Mouse (Mus musculus): Measurements from ENCODE around the gene Gm9922. TPM values are rescaled to one million over a fixed set of nuclear protein-coding genes. Genes with fewer than 3 reads are reported as not detected.
A peak's percentile ranks its signal among the peaks of the same experiment; 100 is the strongest.

Gene Gm9922
- polyA plus RNA-seq (2015; fragmentation: Nextera tagmentation; extraction: Ambion mirVana): 1.1 and 1.8 TPM in 2 replicates

- Histone ChIP-seq H3K4me1 (0 out of 2 replicates have a peak, but pooled peaks cover 8% of the 10 kb centered on the region), H3K27ac (no peak within 1 kb of the TSS), H3K36me3 (no peaks in the 10 kb centered on the region), H3K4me3 (replicated peaks) (peak within 1 kb of the TSS; percentile 64), H3K9me3 (no peaks in the 10 kb centered on the region), H3K9ac (peak within 1 kb of the TSS; percentile 33), H3K27me3 (replicated peaks) (0 out of 2 replicates have a peak, but pooled peaks cover 5% of the 10 kb centered on the region), H3K4me2 (peak within 1 kb of the TSS; percentile 99)
- WGBS: under 1% methylated on average over 51 of the region's 51 CpGs
- peak; percentile 87 for ATAC-seq (ENCODE audit: insufficient read depth, low FRiP score, low read depth)
These were observed at the start of gene Gm9922, which contains the start of gene Lmo7 for GRCm38 (mm10) chr14:101729237-101729971. Gm9922 (minus strand) TSS chr14:101729814. Lmo7 (plus strand) TSS chr14:101729957.

- Histone ChIP-seq H3K4me2 (no peak overlapping the region), H3K36me3 (no peaks in the 10 kb centered on the region), H3K27ac (no peak overlapping the region), H3K4me3 (replicated peaks) (no peak overlapping the region), H3K9me3 (no peaks in the 10 kb centered on the region), H3K9ac (no peak overlapping the region), H3K27me3 (replicated peaks) (no peaks in the 10 kb centered on the region), H3K4me1 (no peaks in the 10 kb centered on the region; the same call in 1 of the 2 replicates)
- WGBS: 92% methylated on average over 3 of the region's 3 CpGs
- no peak for ATAC-seq (ENCODE audit: insufficient read depth, low FRiP score, low read depth)
These were observed 48.8 kb upstream of the Gm9922 start for GRCm38 (mm10) chr14:101778426-101778825.

DNA sequence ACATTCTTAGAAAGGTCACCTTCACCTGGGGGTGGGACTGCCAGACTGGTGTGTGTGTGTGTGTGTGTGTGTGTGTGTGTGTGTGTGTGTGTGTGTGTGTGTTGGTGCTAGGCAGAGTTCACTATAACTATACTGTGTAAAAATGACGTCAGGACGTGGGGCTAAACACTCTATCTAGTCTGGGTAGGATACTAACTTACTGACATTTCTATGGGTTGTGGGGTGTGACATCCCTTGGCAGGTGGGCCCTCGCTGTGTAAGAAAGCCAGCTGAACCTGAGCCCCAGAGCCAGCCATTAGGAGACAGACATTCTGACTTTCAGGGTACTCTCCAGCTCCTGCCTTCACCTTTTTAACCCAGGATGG, 47.5 kb upstream of the Gm9922 start:
- ATAC-seq (ENCODE audit: insufficient read depth, low FRiP score, low read depth): no peak
- Histone ChIP-seq H3K27me3 (replicated peaks) (no peaks in the 10 kb centered on the region), H3K27ac (no peak overlapping the region), H3K36me3 (no peaks in the 10 kb centered on the region), H3K4me3 (replicated peaks) (no peak overlapping the region), H3K4me1 (no peaks in the 10 kb centered on the region; the same call in 1 of the 2 replicates), H3K9me3 (no peaks in the 10 kb centered on the region), H3K9ac (no peak overlapping the region), H3K4me2 (no peak overlapping the region)
- WGBS: 47% methylated on average over 3 of the region's 3 CpGs

DNA sequence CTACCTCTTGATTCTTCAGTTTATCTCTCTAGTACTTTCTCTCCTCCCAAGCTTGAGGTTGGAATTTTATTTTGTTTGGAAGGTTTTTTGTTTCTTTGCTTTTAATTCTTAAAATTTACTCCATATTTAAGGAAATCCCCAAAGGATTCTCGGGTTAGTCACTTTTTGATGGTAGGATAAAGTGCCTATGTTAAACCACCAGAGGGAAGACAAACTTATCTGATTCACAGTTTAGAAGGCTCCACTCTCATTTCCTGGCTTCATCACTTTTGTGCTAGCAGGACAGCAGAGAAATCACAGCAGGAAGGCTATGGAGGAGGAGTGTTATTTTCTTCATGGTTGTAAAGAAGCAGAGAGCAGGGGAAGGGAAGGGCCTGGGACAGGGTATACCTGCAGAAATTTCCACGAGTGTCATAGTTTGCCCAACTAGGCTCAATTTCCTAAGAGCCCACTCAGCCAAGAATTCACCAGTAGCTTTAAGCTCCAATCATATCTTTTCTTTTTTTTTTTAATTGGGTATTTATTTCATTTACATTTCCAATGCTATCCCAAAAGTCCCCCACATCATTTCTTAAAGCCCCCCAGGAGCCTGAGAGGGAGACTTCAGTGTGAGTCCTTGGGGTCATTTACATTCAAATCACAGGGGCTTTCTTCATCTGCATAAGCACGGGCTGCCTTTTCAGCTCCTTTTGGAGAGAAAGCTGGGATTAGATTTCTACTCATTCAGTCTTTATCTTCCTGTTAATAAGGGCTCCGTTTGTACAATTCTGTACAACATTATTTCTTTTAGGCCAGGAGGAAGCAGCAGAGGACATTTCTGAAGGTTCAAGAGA, 46.9 kb upstream of the Gm9922 start:
- Histone ChIP-seq H3K9me3 (no peaks in the 10 kb centered on the region), H3K36me3 (no peaks in the 10 kb centered on the region), H3K4me1 (no peaks in the 10 kb centered on the region; the same call in 1 of the 2 replicates), H3K4me2 (no peak overlapping the region), H3K27ac (no peak overlapping the region), H3K4me3 (replicated peaks) (no peak overlapping the region), H3K9ac (no peak overlapping the region), H3K27me3 (replicated peaks) (no peaks in the 10 kb centered on the region)
- 34% methylated on average over 4 of the region's 4 CpGs for WGBS
- ATAC-seq (ENCODE audit: insufficient read depth, low FRiP score, low read depth): no peak

GRCm38 (mm10) chr14:101774631-101775030, 45.0 kb upstream of the Gm9922 start:
- no peak overlapping the region for H3K4me3 ChIP-seq (replicated peaks)
- ATAC-seq (ENCODE audit: insufficient read depth, low FRiP score, low read depth): no peak
- no peaks in the 10 kb centered on the region for H3K36me3 ChIP-seq
- WGBS: 45% methylated on average over 4 of the region's 4 CpGs
- no peak overlapping the region for H3K9ac ChIP-seq
- H3K27ac ChIP-seq: no peak overlapping the region
- H3K27me3 ChIP-seq (replicated peaks): no peaks in the 10 kb centered on the region
- H3K9me3 ChIP-seq: no peaks in the 10 kb centered on the region
- no peaks in the 10 kb centered on the region for H3K4me1 ChIP-seq
- no peak overlapping the region for H3K4me2 ChIP-seq

DNA sequence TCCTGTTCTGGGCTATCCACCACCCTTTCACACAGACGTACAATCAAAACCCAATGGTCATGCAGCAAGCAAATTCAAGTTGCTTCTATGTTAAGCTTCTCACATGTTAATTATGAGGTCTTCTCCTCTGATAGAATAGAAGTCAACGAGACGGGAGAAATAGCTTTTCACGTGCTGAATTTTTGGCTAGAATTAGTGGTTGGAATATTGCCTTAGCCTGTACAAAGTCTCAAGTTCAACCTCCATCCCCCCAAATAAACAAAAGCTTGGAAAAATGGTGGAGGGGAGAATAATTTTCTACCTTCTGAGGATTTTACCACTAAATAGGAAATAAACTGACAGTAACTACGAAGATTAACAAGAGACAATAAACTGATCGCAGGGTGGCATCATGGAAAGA, 42.1 kb upstream of the Gm9922 start:
- Histone ChIP-seq H3K9ac (no peak overlapping the region), H3K27ac (no peak overlapping the region), H3K9me3 (no peaks in the 10 kb centered on the region), H3K36me3 (no peaks in the 10 kb centered on the region), H3K4me2 (no peak overlapping the region), H3K27me3 (replicated peaks) (no peaks in the 10 kb centered on the region), H3K4me3 (replicated peaks) (no peak overlapping the region), H3K4me1 (no peaks in the 10 kb centered on the region)
- ATAC-seq (ENCODE audit: insufficient read depth, low FRiP score, low read depth): no peak
- 94% methylated on average over 6 of the region's 6 CpGs for WGBS

DNA sequence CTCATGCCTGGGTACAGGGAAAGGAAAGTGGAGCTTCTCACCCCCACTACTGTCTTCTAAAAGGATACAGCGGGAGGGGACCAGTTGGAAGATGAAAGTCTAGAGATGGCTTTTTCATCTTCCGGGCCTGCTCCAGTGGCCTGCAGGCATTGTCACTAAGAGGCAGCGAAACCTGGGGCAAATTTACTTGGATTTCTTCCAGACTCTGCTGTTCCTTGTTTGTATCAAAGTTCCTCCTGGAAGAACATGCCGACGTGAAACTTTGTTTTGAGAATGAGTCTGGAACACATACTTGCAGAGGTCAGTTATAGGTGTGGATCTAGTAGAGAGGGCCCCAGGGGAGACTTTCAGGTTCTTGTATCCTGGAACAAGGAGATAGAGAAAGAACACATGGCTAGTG, 41.7 kb upstream of the Gm9922 start:
- Histone ChIP-seq H3K9me3 (no peaks in the 10 kb centered on the region), H3K4me1 (no peaks in the 10 kb centered on the region), H3K27me3 (replicated peaks) (no peaks in the 10 kb centered on the region), H3K4me3 (replicated peaks) (no peak overlapping the region), H3K36me3 (no peaks in the 10 kb centered on the region), H3K9ac (no peak overlapping the region), H3K27ac (no peak overlapping the region), H3K4me2 (no peak overlapping the region)
- no peak for ATAC-seq (ENCODE audit: insufficient read depth, low FRiP score, low read depth)
- 83% methylated on average over 5 of the region's 5 CpGs for WGBS

DNA sequence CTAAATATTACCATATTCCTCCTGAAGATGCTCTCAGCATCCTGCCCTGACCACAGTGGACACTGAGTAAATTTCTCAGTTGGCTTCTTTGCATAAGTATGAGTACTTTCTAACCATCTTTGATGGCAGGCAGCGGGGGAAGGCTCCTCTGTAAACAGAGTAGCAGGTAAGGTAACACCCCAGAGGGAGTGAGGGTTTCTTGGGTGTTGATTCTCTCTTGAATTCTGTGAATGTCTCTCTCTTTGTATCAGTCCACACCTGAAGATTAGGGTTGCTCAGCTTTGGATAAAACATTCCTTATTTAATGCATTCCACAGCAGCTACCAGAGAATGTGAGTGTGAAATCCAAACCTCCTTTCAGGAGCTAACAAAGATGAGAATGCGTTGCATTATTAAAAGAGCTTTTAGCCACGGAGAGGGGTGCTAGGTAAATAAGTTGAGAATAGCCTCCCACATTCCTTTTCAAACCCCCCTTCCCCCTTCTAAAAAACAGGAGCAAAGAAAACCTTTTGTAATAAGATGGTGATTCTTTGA, 34.2 kb upstream of the Gm9922 start:
- Histone ChIP-seq H3K4me2 (no peak overlapping the region), H3K4me1 (no peaks in the 10 kb centered on the region), H3K27me3 (replicated peaks) (no peaks in the 10 kb centered on the region), H3K27ac (no peak overlapping the region), H3K4me3 (replicated peaks) (no peak overlapping the region), H3K9me3 (no peaks in the 10 kb centered on the region), H3K36me3 (no peaks in the 10 kb centered on the region), H3K9ac (no peak overlapping the region)
- no peak for ATAC-seq (ENCODE audit: insufficient read depth, low FRiP score, low read depth)
- 33% methylated on average over 3 of the region's 3 CpGs for WGBS

DNA sequence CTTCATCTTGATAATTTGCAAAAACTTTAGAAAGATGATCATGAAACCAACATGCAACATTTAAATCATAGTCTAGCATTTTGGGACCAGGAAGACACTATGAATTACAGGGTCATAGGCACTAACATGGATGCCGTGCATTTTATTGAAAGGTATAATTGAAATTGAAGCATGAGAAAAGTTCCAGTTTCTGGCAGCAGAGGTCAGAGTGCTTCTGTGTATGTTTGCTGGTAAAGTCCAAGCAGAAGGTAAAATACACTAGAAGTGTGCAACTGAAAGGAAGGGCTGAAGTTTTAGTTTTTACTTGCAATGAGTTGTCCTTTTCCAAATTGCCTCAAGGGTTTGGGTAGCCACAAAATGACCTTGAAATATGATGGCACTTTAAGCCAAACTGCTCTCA, 32.7 kb upstream of the Gm9922 start:
- H3K4me2 ChIP-seq: no peak overlapping the region
- no peaks in the 10 kb centered on the region for H3K27me3 ChIP-seq (replicated peaks)
- H3K4me1 ChIP-seq: no peaks in the 10 kb centered on the region
- WGBS: 39% methylated on average over 1 of the region's 1 CpGs
- no peak overlapping the region for H3K4me3 ChIP-seq (replicated peaks)
- no peak for ATAC-seq (ENCODE audit: insufficient read depth, low FRiP score, low read depth)
- no peaks in the 10 kb centered on the region for H3K9me3 ChIP-seq
- H3K36me3 ChIP-seq: no peaks in the 10 kb centered on the region
- no peak overlapping the region for H3K27ac ChIP-seq
- no peak overlapping the region for H3K9ac ChIP-seq

GRCm38 (mm10) chr14:101755425-101755824, 25.8 kb upstream of the Gm9922 start:
- H3K36me3 ChIP-seq: no peaks in the 10 kb centered on the region
- no peak overlapping the region for H3K9ac ChIP-seq
- no peak overlapping the region for H3K4me3 ChIP-seq (replicated peaks)
- H3K4me2 ChIP-seq: no peak overlapping the region
- no peaks in the 10 kb centered on the region for H3K27me3 ChIP-seq (replicated peaks)
- H3K27ac ChIP-seq: no peak overlapping the region
- ATAC-seq (ENCODE audit: insufficient read depth, low FRiP score, low read depth): no peak
- no peaks in the 10 kb centered on the region for H3K4me1 ChIP-seq
- WGBS: 53% methylated on average over 4 of the region's 4 CpGs
- H3K9me3 ChIP-seq: no peaks in the 10 kb centered on the region

DNA sequence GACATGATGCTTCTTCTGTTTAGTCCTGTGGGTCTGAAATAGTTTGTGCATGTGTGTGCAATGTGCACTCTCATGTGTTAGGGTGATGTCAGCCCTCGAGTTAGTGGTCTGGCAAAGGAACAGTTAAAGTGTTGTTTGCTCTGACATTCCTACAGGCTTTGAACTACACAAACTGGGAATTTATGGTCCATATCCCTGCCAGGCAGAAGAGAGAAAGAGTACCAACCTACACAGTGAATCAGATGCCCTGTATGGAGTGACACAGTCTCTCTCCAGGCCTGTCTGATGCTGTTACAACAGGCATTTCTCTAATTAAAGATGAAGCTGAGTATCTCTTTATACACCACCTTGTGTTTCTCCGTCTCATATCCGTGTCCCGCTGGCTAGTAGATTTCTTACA, 21.3 kb upstream of the Gm9922 start:
- WGBS: 78% methylated on average over 4 of the region's 4 CpGs
- no peak for ATAC-seq (ENCODE audit: insufficient read depth, low FRiP score, low read depth)
- H3K27me3 ChIP-seq (replicated peaks): no peaks in the 10 kb centered on the region

GRCm38 (mm10) chr14:101748436-101748835, 18.8 kb upstream of the Gm9922 start:
- ATAC-seq (ENCODE audit: insufficient read depth, low FRiP score, low read depth): no peak
- Histone ChIP-seq H3K9me3 (no peaks in the 10 kb centered on the region), H3K27ac (no peak overlapping the region), H3K4me1 (no peaks in the 10 kb centered on the region), H3K4me2 (no peak overlapping the region), H3K9ac (no peak overlapping the region), H3K36me3 (no peaks in the 10 kb centered on the region), H3K27me3 (replicated peaks) (no peaks in the 10 kb centered on the region), H3K4me3 (replicated peaks) (no peak overlapping the region)
- WGBS: 77% methylated on average over 7 of the region's 7 CpGs

More for the DNA sequence above, 21.3 kb upstream of the Gm9922 start:
- no peak overlapping the region for H3K9ac ChIP-seq
- no peaks in the 10 kb centered on the region for H3K9me3 ChIP-seq
- no peak overlapping the region for H3K4me3 ChIP-seq (replicated peaks)
- no peaks in the 10 kb centered on the region for H3K36me3 ChIP-seq
- H3K4me1 ChIP-seq: no peaks in the 10 kb centered on the region
- H3K4me2 ChIP-seq: no peak overlapping the region
- no peak overlapping the region for H3K27ac ChIP-seq
